Mouse (Mus musculus): ENCODE results near the gene Zfp110. TPM values are rescaled to one million over a fixed set of nuclear protein-coding genes. Genes with fewer than 3 reads are reported as not detected.
"Not testable (repeated sequence)": the region's sequence is repeated elsewhere in the genome, so short reads cannot be mapped to it uniquely, and the experiment has no call there.

Zfp110 gene
- 6.0 and 10.3 TPM in 2 replicates for polyA plus RNA-seq (2012; rRNA removed)

DNA sequence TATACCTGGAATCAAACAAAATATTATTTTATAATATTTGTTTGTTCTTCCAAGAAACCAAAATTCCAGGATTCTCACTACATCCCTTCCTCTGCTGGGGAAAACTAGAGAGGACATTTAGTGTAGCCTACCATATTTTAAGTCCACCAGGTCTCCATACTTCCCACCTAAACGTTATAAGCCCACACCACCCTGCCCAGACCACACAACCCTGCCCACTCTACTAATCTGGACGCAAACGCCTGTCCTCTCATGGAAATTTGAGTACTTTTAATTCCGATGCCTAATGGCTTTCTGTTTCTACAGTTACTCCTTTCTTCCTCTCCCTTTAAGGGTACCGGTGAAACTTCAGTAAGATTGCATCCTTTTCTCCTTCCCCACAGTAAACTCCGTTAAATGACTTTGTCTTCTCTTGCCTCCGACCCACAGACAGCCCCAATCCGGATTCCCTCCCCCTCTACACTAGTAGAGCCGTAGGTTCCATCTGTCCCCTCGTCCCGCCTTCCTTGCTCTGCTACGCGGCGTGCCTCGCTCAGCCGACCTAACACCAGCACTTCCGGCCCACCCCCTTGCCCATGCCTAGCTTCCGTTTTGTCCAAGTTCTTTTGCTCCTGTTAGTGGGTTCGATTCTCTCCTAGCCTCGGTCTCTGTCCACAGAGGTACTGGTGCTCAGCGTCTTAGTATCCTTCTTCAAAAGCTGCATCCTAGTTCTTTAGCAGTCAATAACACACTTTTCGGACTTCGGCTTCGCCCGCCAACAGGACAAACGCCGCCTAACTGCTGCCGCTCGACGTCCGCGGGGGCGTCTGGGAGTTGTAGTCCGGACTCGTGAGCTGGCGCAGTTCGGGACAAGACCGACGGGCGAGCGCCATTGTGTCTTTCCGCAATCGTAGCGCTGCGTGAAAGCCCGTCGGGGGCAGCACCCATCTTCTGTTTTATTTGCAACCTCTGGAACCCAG is at the start of gene Zfp110:
Gene Zfp110 (plus strand): TSS at position 600 of the 959 bp plus-strand sequence.
- WGBS = 2% methylated on average over 47 of the region's 47 CpGs
- peak; percentile 80 for DNase-seq (ENCODE audit: low read depth, low spot score)

DNA sequence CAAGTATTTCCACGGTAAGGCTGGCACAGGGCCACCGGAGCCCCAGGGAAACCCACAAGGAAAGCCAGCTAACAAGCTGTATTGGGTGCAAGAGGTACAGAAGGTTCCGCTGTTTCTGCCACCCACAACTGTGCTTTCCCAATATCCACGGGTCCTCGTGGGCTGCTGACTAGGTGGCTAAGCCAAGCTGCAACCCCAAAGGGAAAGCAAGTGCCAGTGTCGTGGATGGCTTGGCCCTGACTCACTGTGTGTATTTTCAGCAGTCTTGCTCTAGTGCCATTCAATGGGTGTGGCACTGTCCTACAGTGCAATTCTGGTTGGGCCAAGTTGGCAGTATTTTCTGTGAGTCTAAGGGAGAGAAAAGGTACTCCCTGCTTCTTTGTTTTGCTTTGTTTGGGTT is 47.2 kb upstream of the Zfp110 start:
- DNase-seq (ENCODE audit: low read depth, low spot score) = no peak

DNA sequence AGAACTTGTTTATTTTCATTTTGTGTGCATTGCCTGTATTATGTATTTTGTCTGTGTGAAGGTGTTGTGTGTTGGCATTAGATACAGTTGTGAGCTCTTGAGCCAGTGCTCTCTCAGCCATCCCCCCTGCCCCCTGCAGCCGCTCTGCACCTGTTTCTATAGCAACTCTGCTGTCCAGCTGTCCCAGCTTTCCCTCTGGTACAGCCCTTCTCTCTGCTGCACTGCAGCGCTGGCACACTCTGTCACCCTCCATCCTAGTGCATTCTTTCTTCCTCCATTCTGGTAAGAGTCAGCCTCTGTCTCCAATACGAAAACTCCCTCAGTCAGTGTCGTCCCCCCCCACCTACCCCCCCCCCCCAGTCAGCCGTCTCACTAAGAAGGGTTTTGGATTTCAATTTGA is 46.5 kb upstream of the Zfp110 start:
- 36% methylated on average over 5 of the region's 5 CpGs for WGBS
- DNase-seq (ENCODE audit: low read depth, low spot score) = no peak

More for the DNA sequence above, 47.2 kb upstream of the Zfp110 start:
- WGBS = 68% methylated on average over 6 of the region's 6 CpGs

DNA sequence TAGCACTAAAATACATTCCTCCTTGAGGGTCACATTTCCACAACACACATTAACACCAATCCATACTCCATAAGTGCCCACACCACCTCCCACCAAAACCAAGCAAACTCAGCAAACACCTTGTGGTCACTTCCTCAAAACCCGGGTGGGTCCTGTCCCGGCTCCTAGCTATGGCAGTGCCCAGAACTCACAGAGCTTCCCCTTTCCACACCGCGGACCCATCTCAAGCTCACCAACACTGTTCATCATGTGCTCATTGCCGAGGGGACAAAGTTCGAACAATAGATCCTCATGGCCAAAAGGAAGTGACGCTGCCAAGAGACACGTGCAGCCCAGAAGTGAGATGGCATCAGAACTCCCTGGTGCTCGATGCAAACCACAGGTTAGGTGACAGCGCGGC is 41.9 kb upstream of the Zfp110 start:
- WGBS = 84% methylated on average over 11 of the region's 11 CpGs
- DNase-seq (ENCODE audit: low read depth, low spot score) = not testable (repeated sequence)

DNA sequence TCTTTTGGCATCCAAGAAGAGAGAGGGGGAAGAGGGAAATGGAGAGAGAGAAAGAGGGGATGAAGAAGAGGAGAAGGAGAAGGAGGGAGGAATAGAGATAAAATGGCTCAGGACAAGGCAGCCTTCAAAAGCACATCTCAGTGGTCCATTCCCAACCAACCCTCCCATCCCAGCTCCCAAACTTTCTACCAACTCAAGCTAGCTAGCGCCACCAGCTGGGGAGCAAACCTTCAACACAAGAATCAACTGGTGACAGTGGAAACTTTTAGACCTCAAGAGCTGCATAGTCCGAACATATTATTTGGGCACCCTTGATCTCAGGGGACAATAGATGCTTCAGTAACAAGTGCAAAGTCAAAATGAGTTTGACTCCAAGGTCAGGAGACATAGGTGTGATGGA is 36.6 kb upstream of the Zfp110 start:
- DNase-seq (ENCODE audit: low read depth, low spot score) = no peak
- WGBS = 77% methylated on average over 2 of the region's 2 CpGs

DNA sequence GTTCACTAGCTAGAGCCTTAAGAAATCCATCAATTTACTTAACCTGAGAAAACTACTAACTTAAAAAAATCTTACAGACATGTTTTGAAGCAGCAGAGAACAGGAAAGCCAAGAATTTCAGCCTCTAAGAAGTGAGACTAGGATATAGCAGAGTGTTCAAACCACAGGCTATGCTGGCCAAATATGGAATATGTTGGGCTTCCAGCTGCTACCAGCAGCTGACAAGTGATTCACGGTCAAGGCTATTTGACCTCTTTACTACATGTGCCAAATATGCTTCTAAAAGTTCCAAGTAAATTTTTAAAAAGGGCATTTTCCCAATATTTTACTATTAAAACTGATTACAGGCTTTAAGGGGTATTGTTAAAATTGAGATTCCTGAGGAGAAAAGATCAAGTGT is 35.0 kb upstream of the Zfp110 start:
- DNase-seq (ENCODE audit: low read depth, low spot score) = no peak
- 70% methylated on average over 1 of the region's 1 CpGs for WGBS

DNA sequence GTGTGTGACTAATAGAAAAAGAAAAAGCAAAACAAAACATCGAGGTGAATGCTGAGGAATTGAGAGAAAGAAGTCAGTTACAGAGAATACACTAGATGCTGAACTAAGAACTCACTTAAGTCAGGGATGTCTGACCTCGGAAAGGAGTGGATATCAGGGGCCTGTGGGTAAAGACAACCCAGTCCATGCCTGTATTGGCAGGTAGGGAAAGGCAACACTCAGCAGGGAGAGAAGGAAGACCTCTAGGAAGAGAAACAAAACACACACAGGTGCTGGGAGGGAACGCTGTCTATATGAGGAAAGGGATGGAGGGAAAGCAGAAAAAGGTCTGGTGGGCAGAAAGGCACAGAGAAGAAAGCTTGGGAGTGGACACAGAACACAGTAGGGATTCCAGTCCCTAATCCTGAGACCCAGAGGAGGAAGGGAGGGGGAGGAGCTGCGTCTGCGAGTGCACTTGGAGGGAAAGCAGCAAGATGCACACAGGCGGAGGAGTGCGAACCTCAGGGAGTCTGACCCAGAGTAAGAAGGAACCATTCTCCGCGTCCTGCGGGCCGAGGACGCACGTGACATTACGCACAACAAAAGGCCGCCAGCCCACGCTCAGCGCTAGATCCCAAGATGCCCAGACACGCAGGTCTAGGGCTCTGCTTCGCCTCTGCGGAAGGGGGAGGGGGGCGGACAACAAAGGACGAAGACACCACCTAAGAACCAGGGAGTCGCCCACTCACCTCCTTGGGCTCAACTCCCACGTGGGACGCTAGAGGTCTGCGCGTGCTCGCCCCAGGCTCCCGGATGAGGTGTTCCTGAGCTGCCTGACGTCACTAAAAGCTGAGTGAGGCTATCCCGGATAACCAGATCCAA is 31.5 kb upstream of the Zfp110 start, which contains the start of gene Zscan18:
Gene Zscan18 (minus strand): TSS at position 770 of the 861 bp plus-strand sequence.
- WGBS = 6% methylated on average over 31 of the region's 31 CpGs
- DNase-seq (ENCODE audit: low read depth, low spot score) = no peak

DNA sequence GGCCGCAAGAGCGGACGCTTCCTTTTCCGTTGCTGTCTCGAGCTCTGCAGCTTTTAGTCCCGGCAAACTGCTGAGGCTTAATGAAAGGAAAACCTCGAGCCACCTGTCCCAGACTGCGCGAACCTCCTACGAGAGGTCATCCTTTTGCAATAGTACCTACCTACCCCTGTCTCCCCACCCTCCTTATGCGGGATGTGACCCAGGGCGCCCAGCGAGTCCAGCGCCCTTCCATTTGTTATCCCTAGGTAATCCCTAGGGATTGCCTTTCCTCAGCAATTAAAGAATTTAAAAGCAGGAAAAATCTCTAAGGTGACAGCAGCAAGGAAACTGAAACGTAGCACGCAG is 30.9 kb upstream of the Zfp110 start:
- under 1% methylated on average over 16 of the region's 16 CpGs for WGBS
- DNase-seq (ENCODE audit: low read depth, low spot score) = no peak

DNA sequence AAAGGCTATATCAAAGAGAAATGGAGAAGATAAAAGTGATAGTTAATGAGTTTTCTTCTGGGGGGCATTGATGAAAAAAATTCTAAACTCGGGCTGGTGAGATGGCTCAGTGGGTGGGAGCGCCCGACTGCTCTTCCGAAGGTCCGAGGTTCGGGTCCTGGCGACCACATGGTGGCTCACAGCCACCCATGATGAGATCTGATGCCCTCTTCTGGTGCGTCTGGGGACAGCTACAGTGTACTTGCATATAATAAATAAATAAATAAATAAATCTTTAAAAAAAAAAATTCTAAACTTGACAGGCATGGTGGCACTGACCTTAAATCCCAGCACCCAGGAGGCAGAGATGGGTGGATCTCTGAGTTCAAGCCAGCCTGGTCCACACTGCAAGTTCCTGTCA is 19.0 kb upstream of the Zfp110 start:
- 98% methylated on average over 8 of the region's 8 CpGs for WGBS

DNA sequence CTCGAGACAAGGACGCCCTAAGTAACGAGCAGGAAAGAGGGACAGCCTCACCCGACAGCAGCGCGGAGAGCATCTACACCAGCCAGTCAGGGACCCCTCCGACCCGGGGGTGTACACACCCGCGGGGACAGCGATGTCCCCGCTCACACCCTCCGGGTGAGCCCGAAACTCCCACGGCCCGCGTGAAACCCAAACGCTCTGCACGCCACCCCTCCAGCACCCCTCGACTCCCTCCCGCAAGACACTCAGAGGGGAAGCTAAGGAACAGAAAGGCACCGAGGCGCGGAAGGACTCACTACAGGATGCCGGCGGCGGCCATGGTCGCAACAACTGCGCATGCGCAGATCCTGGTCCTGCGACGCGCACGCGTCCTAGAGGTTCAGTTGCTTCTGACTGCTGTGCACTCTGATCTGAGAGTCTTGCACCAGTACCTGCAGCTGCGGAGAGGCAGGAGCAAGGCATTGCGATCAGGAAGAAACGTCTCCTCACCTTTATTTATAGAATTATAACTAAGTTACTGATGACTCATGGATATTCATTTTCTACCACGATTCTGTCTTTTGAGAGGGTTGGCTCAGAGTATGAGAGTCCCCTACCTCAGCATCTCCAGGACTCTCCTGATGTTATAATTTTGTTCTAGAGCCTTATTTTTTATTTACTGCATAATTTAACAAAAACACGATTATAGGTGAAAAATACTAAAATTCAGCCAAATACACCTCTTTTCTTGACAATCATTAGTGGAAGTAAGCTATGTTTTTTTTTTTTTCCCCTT is 15.9 kb upstream of the Zfp110 start, which contains the start of gene Zfp329:
Gene Zfp329 (minus strand): TSS at position 338 of the 775 bp plus-strand sequence.
- DNase-seq (ENCODE audit: low read depth, low spot score) = no peak
- WGBS = under 1% methylated on average over 40 of the region's 40 CpGs

More for the DNA sequence above, 19.0 kb upstream of the Zfp110 start:
- DNase-seq (ENCODE audit: low read depth, low spot score) = no peak

DNA sequence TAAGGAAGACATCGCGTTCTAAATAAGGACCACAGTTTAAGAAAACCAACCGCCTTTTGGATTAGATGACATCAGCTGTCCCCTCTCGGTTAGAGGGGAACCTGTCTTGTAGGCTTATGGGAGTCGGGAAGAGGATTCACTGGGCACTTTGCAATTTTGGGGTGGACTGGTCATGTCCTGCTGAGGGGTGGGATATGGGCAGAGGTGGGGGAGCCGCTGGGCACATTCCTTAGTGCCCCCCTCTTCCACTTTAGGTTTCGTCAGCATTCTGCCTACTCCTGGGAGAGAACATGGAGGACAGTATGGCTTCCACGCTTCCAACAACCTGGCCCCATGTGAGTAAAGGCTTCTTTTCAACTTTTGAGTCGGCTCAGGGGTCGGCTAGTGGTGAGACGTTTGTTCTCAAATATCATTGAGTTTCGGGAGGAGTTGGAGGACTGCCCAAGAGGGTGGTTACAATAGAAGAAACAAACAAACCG is 671 bp downstream of the Zfp110 start:
- no peak for DNase-seq (ENCODE audit: low read depth, low spot score)
- 9% methylated on average over 13 of the region's 13 CpGs for WGBS

DNA sequence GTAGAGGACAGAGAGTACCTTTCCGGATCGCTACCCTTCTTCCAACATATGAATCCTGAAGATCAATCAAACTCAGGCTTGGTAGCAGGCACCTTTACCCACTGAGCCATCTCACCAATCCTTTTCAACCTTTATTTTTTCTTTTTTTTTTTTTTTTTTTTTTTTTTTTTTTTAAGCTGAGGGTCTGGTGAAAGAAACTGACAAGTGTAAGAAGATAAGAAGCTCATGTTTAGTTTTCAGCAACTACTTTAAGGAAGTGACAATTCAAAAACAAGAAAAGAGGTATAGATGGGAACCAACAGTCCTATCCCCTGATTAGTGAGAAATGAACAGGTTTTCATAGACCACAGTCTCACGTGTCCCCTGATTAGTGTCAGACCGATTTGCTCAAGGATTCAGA is 1.2 kb downstream of the Zfp110 start:
- no peak for DNase-seq (ENCODE audit: low read depth, low spot score)
- WGBS = 97% methylated on average over 4 of the region's 4 CpGs

DNA sequence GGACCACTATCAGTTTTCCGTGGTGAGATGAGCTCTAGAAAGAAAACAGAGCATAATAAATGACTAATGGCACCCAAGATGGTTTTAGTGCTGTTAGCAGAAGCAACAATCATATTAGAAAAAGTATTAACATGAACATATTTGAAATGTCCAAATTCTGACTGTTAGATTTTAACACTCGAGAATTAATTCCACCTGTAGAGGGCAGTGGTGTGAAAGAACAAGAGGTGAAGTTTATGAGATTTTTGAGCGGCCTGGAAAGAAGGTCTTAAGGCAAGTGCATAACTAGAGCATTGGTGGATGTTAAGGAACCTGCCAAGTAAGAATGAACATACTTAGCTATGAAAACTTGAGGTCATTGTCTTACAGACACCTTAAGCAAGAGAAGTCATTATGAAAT is 39.7 kb downstream of the Zfp110 start:
- WGBS = 12% methylated on average over 3 of the region's 3 CpGs
- DNase-seq (ENCODE audit: low read depth, low spot score) = no peak

DNA sequence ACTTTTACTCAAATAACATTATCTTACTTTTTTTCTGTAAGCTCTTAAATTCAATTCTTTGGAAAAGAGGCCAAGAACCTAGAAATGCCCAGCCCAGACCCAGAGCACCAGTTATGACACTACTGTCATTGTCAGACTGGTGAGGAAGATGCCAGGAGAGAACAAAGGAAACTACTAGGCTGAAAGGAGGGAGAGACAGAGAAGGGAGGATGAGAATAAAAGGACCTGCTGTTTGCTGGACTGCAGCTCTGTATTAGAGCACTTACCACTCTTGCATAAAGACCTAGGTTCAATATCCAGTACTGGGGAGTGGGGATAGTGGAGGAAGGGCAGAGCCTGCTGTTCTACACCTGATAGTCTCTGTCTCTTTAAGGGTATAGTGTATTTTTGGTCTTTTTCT is 45.5 kb downstream of the Zfp110 start:
- DNase-seq (ENCODE audit: low read depth, low spot score) = no peak

DNA sequence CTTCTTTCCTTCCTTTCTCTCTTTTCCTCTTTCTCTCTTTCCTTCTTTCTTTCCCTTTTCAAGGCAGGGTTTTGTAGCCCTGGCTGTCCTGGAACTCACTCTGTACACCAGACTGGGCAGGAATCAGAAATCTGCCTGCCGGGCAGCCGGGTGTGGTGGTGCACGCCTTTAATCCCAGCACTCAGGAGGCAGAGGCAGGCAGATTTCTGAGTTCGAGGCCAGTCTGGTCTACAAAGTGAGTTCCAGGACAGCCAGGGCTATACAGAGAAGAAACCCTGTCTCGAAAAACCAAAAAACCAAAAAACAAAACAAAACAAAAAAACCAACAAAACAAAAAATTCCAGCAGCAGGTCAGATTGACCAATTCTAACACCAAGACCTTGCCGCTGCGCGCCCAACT is 45.9 kb downstream of the Zfp110 start:
- not testable (repeated sequence) for DNase-seq (ENCODE audit: low read depth, low spot score)
- 44% methylated on average over 8 of the region's 8 CpGs for WGBS

DNA sequence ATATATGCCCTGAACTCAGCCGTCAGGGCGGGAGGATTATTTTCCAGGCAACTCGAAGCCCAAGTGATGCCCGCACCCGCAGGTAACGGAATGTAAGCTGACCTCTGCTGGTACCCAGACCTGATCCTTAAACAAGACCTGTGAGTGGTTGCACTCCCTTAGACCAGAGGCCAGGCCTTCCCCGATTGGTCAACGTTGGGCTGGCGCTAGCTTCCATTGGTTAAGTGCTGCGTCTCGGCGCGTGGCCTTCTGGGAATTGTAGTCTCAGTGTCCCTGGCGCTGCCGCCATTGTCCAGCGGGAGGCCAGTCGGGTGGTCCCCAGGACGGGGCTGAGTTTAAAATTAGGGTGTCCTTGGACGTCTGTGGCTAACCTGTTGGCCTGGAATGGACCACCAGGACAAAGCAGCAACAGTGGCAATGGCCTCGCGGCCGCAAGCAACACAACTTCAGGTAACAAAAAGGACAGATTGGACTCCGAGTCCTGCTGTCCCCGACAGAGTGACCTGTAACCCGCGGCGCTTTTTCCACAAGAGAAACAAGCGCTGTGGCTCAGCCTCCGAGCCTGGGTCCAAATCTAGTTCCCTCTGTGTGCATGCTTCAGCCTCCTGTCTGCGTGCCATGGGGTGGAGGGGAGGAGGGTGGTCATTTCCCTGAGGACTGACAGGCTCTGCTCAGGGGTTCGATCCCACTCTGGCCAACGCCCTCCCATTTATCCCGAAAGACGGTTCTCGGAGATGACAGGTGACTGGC is 46.5 kb downstream of the Zfp110 start, which contains the start of gene Zfp128:
Gene Zfp128 (plus strand): TSS at position 267 of the 750 bp plus-strand sequence.
- WGBS = 2% methylated on average over 35 of the region's 35 CpGs
- peak; percentile 91 for DNase-seq (ENCODE audit: low read depth, low spot score)

DNA sequence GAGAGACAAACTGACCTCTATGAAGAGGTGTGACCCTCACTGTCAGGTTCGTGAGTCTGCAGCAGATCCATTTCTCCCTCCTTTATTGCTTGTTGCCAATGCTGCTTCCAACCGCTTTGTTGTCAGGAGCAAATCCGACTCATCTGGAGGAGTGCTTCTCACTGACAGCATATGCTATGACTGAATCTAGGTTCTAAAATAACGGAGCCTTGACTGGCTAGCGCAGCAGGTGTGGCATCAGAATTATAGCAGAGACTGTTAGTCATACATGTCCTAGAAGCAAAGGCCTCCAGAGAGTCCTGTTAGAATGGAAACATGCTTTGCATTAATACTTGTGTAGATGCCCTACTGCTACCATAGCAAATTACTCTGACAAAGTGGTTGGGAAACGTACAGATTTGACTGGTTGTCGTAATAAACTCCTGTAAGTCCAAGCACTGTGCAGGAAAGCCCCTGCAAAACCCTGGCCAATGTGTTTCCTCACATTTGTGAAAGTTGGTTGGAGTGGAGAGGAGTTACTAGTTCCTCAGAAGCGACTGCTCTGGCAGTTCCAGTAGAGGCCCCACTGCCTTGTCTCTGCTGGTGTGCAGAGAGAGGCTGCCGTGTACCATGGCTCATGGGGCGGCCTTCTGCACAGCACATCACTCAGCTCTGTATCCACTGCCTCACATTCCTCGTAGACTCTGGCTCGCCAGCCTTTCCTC is 52.2 kb downstream of the Zfp110 start:
- DNase-seq (ENCODE audit: low read depth, low spot score) = no peak
- WGBS = 90% methylated on average over 12 of the region's 12 CpGs

DNA sequence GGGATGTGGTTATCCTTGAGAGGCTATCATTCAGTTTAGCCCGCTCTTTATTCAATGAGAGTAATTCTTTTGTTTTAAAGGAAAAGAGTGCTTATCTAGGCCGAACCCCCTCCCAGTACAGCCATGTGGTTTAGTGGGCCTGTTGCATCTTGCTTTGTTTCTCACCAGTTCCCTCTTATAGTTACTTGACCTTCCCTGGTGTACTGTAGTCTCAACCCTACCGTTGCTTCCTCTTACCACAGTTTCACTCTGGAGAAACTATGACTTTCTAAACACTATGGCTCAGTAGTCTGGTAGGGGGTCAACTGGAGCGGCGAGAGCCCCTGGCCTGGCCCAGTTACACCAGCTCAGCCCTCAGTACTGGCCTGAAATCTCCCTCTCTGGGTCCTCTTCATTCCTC is 53.0 kb downstream of the Zfp110 start:
- DNase-seq (ENCODE audit: low read depth, low spot score) = no peak
- WGBS = 92% methylated on average over 5 of the region's 5 CpGs

All from large intestine, adult 2 months (tissue).